Mouse (Mus musculus) kidney, adult 2 months (tissue): Measurements from ENCODE around the gene 1700013G24Rik.

Experiments used
- CTCF ChIP-seq: fragments of 200-500 bp; conservative IDR thresholded peaks from 2 replicates; pipeline ENCODE4 v1.5.1; 2011; ENCODE audit warnings: low read depth, mild to moderate bottlenecking, control low read depth, low read length, moderate library complexity, mixed read lengths; ENCODE audit not compliant: insufficient read depth, insufficient read length
- POLR2A ChIP-seq: fragments of 200-500 bp; IDR thresholded peaks from one replicate; pipeline ENCODE4 v1.6.1; 2011; ENCODE audit warnings: low read depth, low read length, control low read depth

- TF ChIP-seq POLR2A = no peak
- no peak for TF ChIP-seq CTCF
Measured at GRCm38 (mm10) chr4:137447363-137448196, 5.5 kb upstream of the 1700013G24Rik start.
